Comparison of ENCODE assay signal across 10 mouse cellular contexts in genomic region chr3:144715901-144716300, GRCm38 (mm10). TPM values are rescaled to one million over a fixed set of nuclear protein-coding genes. Genes with fewer than 3 reads are reported as not detected.
DNase-seq lines count a peak whose midpoint lies in the region; ATAC-seq and TF ChIP-seq lines count a peak whose summit lies in the region.
"Had no signal": no experiment of that assay in that cellular context is flagged by ENCODE, and none has a peak within 500 bp of the region (broad histone marks: within the 10 kb centered on the region; RNA-seq: fewer than 3 reads in every experiment).

No protein-coding gene starts in this region.

- peak overlapping the region; percentile 18; the same call in 1 of the 2 replicates for H3K4me2 ChIP-seq in limb, embryonic 12.5 days
- peak overlapping the region; percentile 47 for H3K4me2 ChIP-seq in liver, postnatal 0 days (ENCODE audit: low read depth, low read length)
- H3K4me2 ChIP-seq in forebrain, embryonic 13.5 days = no peak overlapping the region
- no peak overlapping the region for H3K4me2 ChIP-seq in forebrain, embryonic 11.5 days (ENCODE audit: low read depth, low read length, severe bottlenecking)
- H3K4me2 ChIP-seq: forebrain, embryonic 12.5 days; stomach, embryonic 15.5 days had no signal

- no peak for ATAC-seq in limb, embryonic 12.5 days (ENCODE audit: insufficient number of reproducible peaks, insufficient read depth, low FRiP score, low TSS enrichment, low read depth)
- ATAC-seq in G1E (ENCODE audit: extremely low read depth, insufficient number of reproducible peaks, low FRiP score, poor library complexity, severe bottlenecking) = no peak
- ATAC-seq in liver, postnatal 0 days = no peak
- no peak for ATAC-seq in forebrain, embryonic 13.5 days
- ATAC-seq in forebrain, embryonic 11.5 days (replicated peaks; ENCODE audit: low FRiP score) = no peak

- H3K27ac ChIP-seq in limb, embryonic 12.5 days = 0 out of 2 replicates have a peak overlapping the region, but pooled peaks have one; percentile 2
- H3K27ac ChIP-seq in limb, embryonic 10.5 days = no peak overlapping the region
- H3K27ac ChIP-seq in liver, postnatal 0 days (ENCODE audit: low read depth) = no peak overlapping the region
- no peak overlapping the region for H3K27ac ChIP-seq in forebrain, embryonic 13.5 days
- no peak overlapping the region for H3K27ac ChIP-seq in forebrain, embryonic 11.5 days (ENCODE audit: low read depth, low read length)
- H3K27ac ChIP-seq: forebrain, embryonic 12.5 days; stomach, embryonic 15.5 days had no signal

- peak; percentile 91 for DNase-seq in heart, adult 11 months
- no peak for DNase-seq in heart, adult 18-20 months
- no peak for DNase-seq in limb, embryonic 10.5 days (ENCODE audit: low spot score)
- DNase-seq in G1E (ENCODE audit: low spot score) = no peak
- no peak for DNase-seq in liver, postnatal 0 days
- no peak for DNase-seq in forebrain, embryonic 11.5 days (ENCODE audit: low spot score)

- no peaks in the 10 kb centered on the region for H3K9me3 ChIP-seq in limb, embryonic 12.5 days
- H3K9me3 ChIP-seq in limb, embryonic 10.5 days (replicated peaks) = no peaks in the 10 kb centered on the region
- H3K9me3 ChIP-seq in G1E (replicated peaks) = no peaks in the 10 kb centered on the region
- H3K9me3 ChIP-seq in liver, postnatal 0 days (ENCODE audit: low read length) = no peaks in the 10 kb centered on the region
- no peaks in the 10 kb centered on the region for H3K9me3 ChIP-seq in forebrain, embryonic 13.5 days (replicated peaks)
- no peaks in the 10 kb centered on the region for H3K9me3 ChIP-seq in forebrain, embryonic 11.5 days (ENCODE audit: control insufficient read depth, low read length)
- H3K9me3 ChIP-seq: forebrain, embryonic 12.5 days; stomach, embryonic 15.5 days had no signal

- H3K4me1 ChIP-seq in limb, embryonic 12.5 days (replicated peaks) = peaks cover 31% of the 10 kb centered on the region
- peaks cover 32% of the 10 kb centered on the region for H3K4me1 ChIP-seq in limb, embryonic 10.5 days
- H3K4me1 ChIP-seq in G1E (ENCODE audit: insufficient read depth, low read depth, low read length) = peaks cover 47% of the 10 kb centered on the region
- H3K4me1 ChIP-seq in liver, postnatal 0 days (ENCODE audit: insufficient read depth) = peaks cover 22% of the 10 kb centered on the region
- peaks cover 48% of the 10 kb centered on the region for H3K4me1 ChIP-seq in forebrain, embryonic 13.5 days
- H3K4me1 ChIP-seq in forebrain, embryonic 11.5 days (replicated peaks; ENCODE audit: control insufficient read depth, insufficient read depth, low read length) = peaks cover 3% of the 10 kb centered on the region; the same call in 1 of the 2 replicates

- no peak overlapping the region for H3K4me3 ChIP-seq in limb, embryonic 12.5 days (replicated peaks)
- H3K4me3 ChIP-seq in limb, embryonic 10.5 days = no peak overlapping the region
- H3K4me3 ChIP-seq in G1E (ENCODE audit: low read depth, low read length) = peak overlapping the region; percentile 4; the same call in 1 of the 2 replicates
- H3K4me3 ChIP-seq in liver, postnatal 0 days (ENCODE audit: low read depth, low read length) = no peak overlapping the region
- H3K4me3 ChIP-seq in forebrain, embryonic 13.5 days = no peak overlapping the region
- no peak overlapping the region for H3K4me3 ChIP-seq in forebrain, embryonic 11.5 days (ENCODE audit: low read depth, low read length)
- H3K4me3 ChIP-seq: forebrain, embryonic 12.5 days; stomach, embryonic 15.5 days had no signal

- H3K27me3 ChIP-seq in limb, embryonic 12.5 days = no peaks in the 10 kb centered on the region
- no peaks in the 10 kb centered on the region for H3K27me3 ChIP-seq in limb, embryonic 10.5 days (ENCODE audit: low read depth, poor library complexity, severe bottlenecking)
- no peaks in the 10 kb centered on the region for H3K27me3 ChIP-seq in G1E (ENCODE audit: insufficient read depth, low read length)
- no peaks in the 10 kb centered on the region for H3K27me3 ChIP-seq in liver, postnatal 0 days (ENCODE audit: insufficient read depth, low read length)
- no peaks in the 10 kb centered on the region for H3K27me3 ChIP-seq in forebrain, embryonic 13.5 days
- H3K27me3 ChIP-seq in forebrain, embryonic 11.5 days (ENCODE audit: control insufficient read depth, insufficient read depth, low read length) = no peaks in the 10 kb centered on the region
- H3K27me3 ChIP-seq: forebrain, embryonic 12.5 days; stomach, embryonic 15.5 days had no signal

- H3K36me3 ChIP-seq in limb, embryonic 12.5 days = peaks cover 18% of the 10 kb centered on the region
- peaks cover 29% of the 10 kb centered on the region for H3K36me3 ChIP-seq in limb, embryonic 10.5 days
- H3K36me3 ChIP-seq in G1E (replicated peaks) = peaks cover 48% of the 10 kb centered on the region
- peaks cover 12% of the 10 kb centered on the region for H3K36me3 ChIP-seq in liver, postnatal 0 days (replicated peaks; ENCODE audit: insufficient read depth, low read length)
- H3K36me3 ChIP-seq in forebrain, embryonic 13.5 days (ENCODE audit: poor library complexity, severe bottlenecking) = peaks cover 11% of the 10 kb centered on the region
- no peaks in the 10 kb centered on the region for H3K36me3 ChIP-seq in forebrain, embryonic 11.5 days (ENCODE audit: control insufficient read depth, insufficient read depth, low read length)

- TF ChIP-seq CTCF in G1E (IDR thresholded peaks at IDR 0.05; ENCODE audit: low read depth, low read length) = no peak
- TF ChIP-seq CTCF in liver, postnatal 0 days (IDR thresholded peaks at IDR 0.05; ENCODE audit: low read depth) = no peak

- 55% methylated on average over 9 of the region's 9 CpGs for WGBS in limb, embryonic 12.5 days
- 72% methylated on average over 9 of the region's 9 CpGs for WGBS in limb, embryonic 10.5 days
- WGBS in liver, postnatal 0 days (ENCODE audit: insufficient replicate concordance) = 44% methylated on average over 9 of the region's 9 CpGs
- 74% methylated on average over 9 of the region's 9 CpGs for WGBS in forebrain, embryonic 13.5 days
- whole genome bisulfite sequencing in forebrain, embryonic 11.5 days = 69% methylated on average over 9 of the region's 9 CpGs

- H3K9ac ChIP-seq in limb, embryonic 12.5 days (replicated peaks) = no peak overlapping the region
- 0 out of 2 replicates have a peak overlapping the region, but pooled peaks have one; percentile 28 for H3K9ac ChIP-seq in liver, postnatal 0 days (replicated peaks)
- no peak overlapping the region for H3K9ac ChIP-seq in forebrain, embryonic 13.5 days
- H3K9ac ChIP-seq in forebrain, embryonic 11.5 days (ENCODE audit: low read length) = no peak overlapping the region
- H3K9ac ChIP-seq: forebrain, embryonic 12.5 days; stomach, embryonic 15.5 days had no signal

- TF ChIP-seq EP300 in liver, postnatal 0 days (IDR thresholded peaks at IDR 0.05; ENCODE audit: low read depth) = no peak

RNA-seq across cellular contexts. Expression of gene Sh3glb1, which starts 4.2 kb away (rescaled TPM):
- total RNA-seq in heart, adult 18-20 months (2021) = 100 to 1,000 TPM; 360 to 371 TPM
- polyA plus RNA-seq in limb, embryonic 12.5 days (2016; fragmentation: Nextera tagmentation; extraction: Ambion mirVana) = 101 and 103 TPM in 2 replicates
- 66.7 and 73.7 TPM in 2 replicates for polyA plus RNA-seq in limb, embryonic 10.5 days (2016; fragmentation: Nextera tagmentation; extraction: Ambion mirVana)
- 337 and 350 TPM in 2 replicates for total RNA-seq in G1E (2014; fragmentation: Nextera tagmentation)
- 73.7 and 79.8 TPM in 2 replicates for total RNA-seq in G1E (2017)
- polyA plus RNA-seq in G1E (2012) = 42.4 and 51.0 TPM in 2 replicates
- 84.8 and 91.2 TPM in 2 replicates for polyA plus RNA-seq in liver, postnatal 0 days (2015; fragmentation: Nextera tagmentation; extraction: Ambion mirVana)
- 87.4 and 95.6 TPM in 2 replicates for polyA plus RNA-seq in forebrain, embryonic 13.5 days (2015; fragmentation: Nextera tagmentation; extraction: Ambion mirVana)
- polyA plus RNA-seq in forebrain, embryonic 11.5 days (2014; fragmentation: Nextera tagmentation; extraction: Ambion mirVana) = 80.0 and 82.3 TPM in 2 replicates

RNA-seq across cellular contexts. Expression of gene Clca3a1, which starts 44.9 kb away (rescaled TPM):
- total RNA-seq in heart, adult 18-20 months (2021) = 1 to 10 TPM in 1 of 2 experiments, under 1 TPM in 1; 0.79 to 1.6 TPM
- 0.15 and 0.20 TPM in 2 replicates for polyA plus RNA-seq in limb, embryonic 12.5 days (2016; fragmentation: Nextera tagmentation; extraction: Ambion mirVana)
- polyA plus RNA-seq in limb, embryonic 10.5 days (2016; fragmentation: Nextera tagmentation; extraction: Ambion mirVana) = 0.05 and 0.11 TPM in 2 replicates
- total RNA-seq in G1E (2014; fragmentation: Nextera tagmentation) (61.1 and 62.3 TPM in 2 replicates), G1E (2017) (19.8 and 21.0 TPM in 2 replicates)
- 1.2 and 1.8 TPM in 2 replicates for polyA plus RNA-seq in G1E (2012)
- 8.3 and 8.5 TPM in 2 replicates for polyA plus RNA-seq in liver, postnatal 0 days (2015; fragmentation: Nextera tagmentation; extraction: Ambion mirVana)
- polyA plus RNA-seq in forebrain, embryonic 13.5 days (2015; fragmentation: Nextera tagmentation; extraction: Ambion mirVana) = 0.12 and 0.24 TPM in 2 replicates
- polyA plus RNA-seq in forebrain, embryonic 11.5 days (2014; fragmentation: Nextera tagmentation; extraction: Ambion mirVana) = 0.04 TPM in 1 of 2 replicates, not detected in the other

Comparison
In these comparisons a context has a peak if more than half of its experiments do, and no peak if none do; other contexts are left out.
1. H3K4me2 ChIP-seq: peak in limb, embryonic 12.5 days (single experiment) and liver, postnatal 0 days (single experiment); none in forebrain, embryonic 13.5 days (single experiment) and forebrain, embryonic 11.5 days (single experiment).